Mouse (Mus musculus): ENCODE measurements around the gene Rab34. TPM values are rescaled to one million over a fixed set of nuclear protein-coding genes. Genes with fewer than 3 reads are reported as not detected.

The Rab34 gene
- total and polyA plus RNA-seq, 3 experiments, result 8.2 to 17.2 (median 9.8) TPM

GRCm38 (mm10) chr11:78151161-78151560, 37.1 kb upstream of the Rab34 start:
- Histone ChIP-seq H3K36me3 (ENCODE audit: control insufficient read depth, insufficient read depth, low read length) (peaks cover 3% of the 10 kb centered on the region; the same call in 1 of the 2 replicates), H3K4me3 (no peak overlapping the region), H3K4me1 (ENCODE audit: control insufficient read depth, insufficient read depth, low read length) (peaks cover 5% of the 10 kb centered on the region), H3K27ac (no peak overlapping the region), H3K9ac (ENCODE audit: low read depth, low read length) (no peak overlapping the region), H3K79me2 (replicated peaks; ENCODE audit: control insufficient read depth, insufficient read depth, low read length) (no peaks in the 10 kb centered on the region; the same call in 1 of the 2 replicates), H3K27me3 (ENCODE audit: control insufficient read depth, insufficient read depth, low read length) (no peaks in the 10 kb centered on the region)
- WGBS, result 49% methylated on average over 1 of the region's 1 CpGs
- intact Hi-C loops (cut with DNase I), result loop anchor here (5.0 kb wide), 1 partner anchor 89 kb away; no protein-coding TSS in a partner anchor
- TF ChIP-seq EP300 (IDR thresholded peaks at IDR 0.05; ENCODE audit: insufficient read depth, low read depth, low read length) (no peak), CTCF (IDR thresholded peaks at IDR 0.05) (peak; percentile 66)
- DNase-seq, result no peak

- intact Hi-C loops (cut with DNase I), result loop anchor here (5.0 kb wide), 1 partner anchor 90 kb away; no protein-coding TSS in a partner anchor
- no peak overlapping the region for H3K4me3 ChIP-seq
- peaks cover 3% of the 10 kb centered on the region; the same call in 1 of the 2 replicates for H3K36me3 ChIP-seq (ENCODE audit: control insufficient read depth, insufficient read depth, low read length)
- H3K79me2 ChIP-seq (replicated peaks; ENCODE audit: control insufficient read depth, insufficient read depth, low read length), result no peaks in the 10 kb centered on the region; the same call in 1 of the 2 replicates
- peaks cover 5% of the 10 kb centered on the region for H3K4me1 ChIP-seq (ENCODE audit: control insufficient read depth, insufficient read depth, low read length)
- peak; percentile 71 for DNase-seq
- no peak overlapping the region for H3K9ac ChIP-seq (ENCODE audit: low read depth, low read length)
- H3K27ac ChIP-seq, result peak overlapping the region; percentile 61
- WGBS, result 40% methylated on average over 9 of the region's 9 CpGs
- H3K27me3 ChIP-seq (ENCODE audit: control insufficient read depth, insufficient read depth, low read length), result no peaks in the 10 kb centered on the region
- no peak for TF ChIP-seq POLR2A (IDR thresholded peaks at IDR 0.05; ENCODE audit: insufficient read depth, low read depth, low read length)
- no peak for TF ChIP-seq EP300 (IDR thresholded peaks at IDR 0.05; ENCODE audit: insufficient read depth, low read depth, low read length)
- no peak for TF ChIP-seq CTCF (IDR thresholded peaks at IDR 0.05)
Observed at GRCm38 (mm10) chr11:78152299-78153231, 35.7 kb upstream of the Rab34 start.

- Histone ChIP-seq H3K4me1 (ENCODE audit: control insufficient read depth, insufficient read depth, low read length) (peaks cover 5% of the 10 kb centered on the region), H3K79me2 (replicated peaks; ENCODE audit: control insufficient read depth, insufficient read depth, low read length) (no peaks in the 10 kb centered on the region), H3K36me3 (ENCODE audit: control insufficient read depth, insufficient read depth, low read length) (peaks cover 3% of the 10 kb centered on the region; the same call in 1 of the 2 replicates), H3K4me3 (no peak overlapping the region), H3K27ac (no peak overlapping the region; the same call in 1 of the 2 replicates), H3K27me3 (ENCODE audit: control insufficient read depth, insufficient read depth, low read length) (no peaks in the 10 kb centered on the region), H3K9ac (ENCODE audit: low read depth, low read length) (no peak overlapping the region)
- 80% methylated on average over 13 of the region's 13 CpGs for WGBS
- TF ChIP-seq CTCF (IDR thresholded peaks at IDR 0.05) (no peak), EP300 (IDR thresholded peaks at IDR 0.05; ENCODE audit: insufficient read depth, low read depth, low read length) (no peak), POLR2A (IDR thresholded peaks at IDR 0.05; ENCODE audit: insufficient read depth, low read depth, low read length) (no peak)
- no peak for DNase-seq
- intact Hi-C loops (cut with DNase I), result loop anchor here (5.0 kb wide), 1 partner anchor 91 kb away; no protein-coding TSS in a partner anchor
Observed at GRCm38 (mm10) chr11:78153778-78154177, 34.5 kb upstream of the Rab34 start.

- Histone ChIP-seq H3K9ac (ENCODE audit: low read depth, low read length) (no peak overlapping the region), H3K79me2 (replicated peaks; ENCODE audit: control insufficient read depth, insufficient read depth, low read length) (no peaks in the 10 kb centered on the region), H3K27ac (no peak overlapping the region), H3K27me3 (ENCODE audit: control insufficient read depth, insufficient read depth, low read length) (no peaks in the 10 kb centered on the region), H3K4me3 (no peak overlapping the region), H3K36me3 (ENCODE audit: control insufficient read depth, insufficient read depth, low read length) (peaks cover 3% of the 10 kb centered on the region; the same call in 1 of the 2 replicates), H3K4me1 (ENCODE audit: control insufficient read depth, insufficient read depth, low read length) (peaks cover 5% of the 10 kb centered on the region)
- intact Hi-C loops (cut with DNase I), result no loop called here
- TF ChIP-seq EP300 (IDR thresholded peaks at IDR 0.05; ENCODE audit: insufficient read depth, low read depth, low read length), result no peak
- no peak for TF ChIP-seq POLR2A (IDR thresholded peaks at IDR 0.05; ENCODE audit: insufficient read depth, low read depth, low read length)
- no peak for TF ChIP-seq CTCF (IDR thresholded peaks at IDR 0.05)
- DNase-seq, result no peak
- WGBS, result 79% methylated on average over 5 of the region's 5 CpGs
Observed at GRCm38 (mm10) chr11:78155674-78156073, 32.6 kb upstream of the Rab34 start.

- peaks cover 5% of the 10 kb centered on the region for H3K4me1 ChIP-seq (ENCODE audit: control insufficient read depth, insufficient read depth, low read length)
- no peak for DNase-seq
- no peak overlapping the region for H3K27ac ChIP-seq
- TF ChIP-seq EP300 (IDR thresholded peaks at IDR 0.05; ENCODE audit: insufficient read depth, low read depth, low read length) (no peak), POLR2A (IDR thresholded peaks at IDR 0.05; ENCODE audit: insufficient read depth, low read depth, low read length) (no peak), CTCF (IDR thresholded peaks at IDR 0.05) (no peak)
- WGBS, result 79% methylated on average over 6 of the region's 6 CpGs
- no peak overlapping the region for H3K4me3 ChIP-seq
- no peak overlapping the region for H3K9ac ChIP-seq (ENCODE audit: low read depth, low read length)
- H3K27me3 ChIP-seq (ENCODE audit: control insufficient read depth, insufficient read depth, low read length), result no peaks in the 10 kb centered on the region
- peaks cover 3% of the 10 kb centered on the region; the same call in 1 of the 2 replicates for H3K36me3 ChIP-seq (ENCODE audit: control insufficient read depth, insufficient read depth, low read length)
- intact Hi-C loops (cut with DNase I), result no loop called here
- H3K79me2 ChIP-seq (replicated peaks; ENCODE audit: control insufficient read depth, insufficient read depth, low read length), result no peaks in the 10 kb centered on the region
Observed at GRCm38 (mm10) chr11:78156156-78156699, 32.0 kb upstream of the Rab34 start.
